Mouse (Mus musculus) testis, postnatal 14 days (tissue): ENCODE data around the gene Ddx51.

Experiments
- DNase-seq: peaks from one replicate; pipeline ENCODE4 v3.0.0; 2021; ENCODE audit warnings: low spot score

Gene Ddx51

GRCm38 (mm10) chr5:110664041-110664440 lies 10.8 kb downstream of the Ddx51 start:
- DNase-seq: no peak

GRCm38 (mm10) chr5:110664750-110665269 lies 11.6 kb downstream of the Ddx51 start:
- DNase-seq: no peak

- no peak for DNase-seq
Measured at GRCm38 (mm10) chr5:110665486-110666121, 12.4 kb downstream of the Ddx51 start.

- DNase-seq: no peak
Measured at GRCm38 (mm10) chr5:110682041-110682440, 28.8 kb downstream of the Ddx51 start.

- no peak for DNase-seq
Measured at GRCm38 (mm10) chr5:110698617-110699016, 45.4 kb downstream of the Ddx51 start.

GRCm38 (mm10) chr5:110704004-110704403 lies 50.8 kb downstream of the Ddx51 start:
- no peak for DNase-seq

- DNase-seq: no peak
Measured at GRCm38 (mm10) chr5:110709256-110709655, 56.0 kb downstream of the Ddx51 start.
